Mouse (Mus musculus) midbrain, embryonic 12.5 days (tissue): Measurements from ENCODE around the gene Rbfox1. TPM values are rescaled to one million over a fixed set of nuclear protein-coding genes. Genes with fewer than 3 reads are reported as not detected.

Experiments
- ATAC-seq: fragments of 200-750 bp; cut with Nextera tagmentation; 2 replicates; pipeline ENCODE4 v1.8.0; 2017; ENCODE audit warnings: low read depth, moderate TSS enrichment, moderate library complexity; ENCODE audit not compliant: low FRiP score
- H3K27ac ChIP-seq: fragments of 300-500 bp; sonication (generic); replicated peaks from 2 replicates; pipeline ENCODE4 v1.5.1; 2016; ENCODE audit warnings: mild to moderate bottlenecking
- H3K27me3 ChIP-seq: fragments of 300-500 bp; sonication (generic); 2 replicates; pipeline ENCODE4 v1.6.1; 2016; ENCODE audit warnings: mild to moderate bottlenecking
- H3K36me3 ChIP-seq: fragments of 300-500 bp; sonication (generic); 2 replicates; pipeline ENCODE4 v1.6.1; 2016
- H3K4me1 ChIP-seq: fragments of 300-500 bp; sonication (generic); 2 replicates; pipeline ENCODE4 v1.6.1; 2016
- H3K4me2 ChIP-seq: fragments of 300-500 bp; sonication (generic); replicated peaks from 2 replicates; pipeline ENCODE4 v1.6.1; 2016; ENCODE audit warnings: mild to moderate bottlenecking, moderate library complexity
- H3K4me3 ChIP-seq: fragments of 300-500 bp; sonication (generic); 2 replicates; pipeline ENCODE4 v1.5.1; 2016; ENCODE audit warnings: mild to moderate bottlenecking
- H3K9ac ChIP-seq: fragments of 300-500 bp; sonication (generic); replicated peaks from 2 replicates; pipeline ENCODE4 v1.6.1; 2016; ENCODE audit warnings: mild to moderate bottlenecking, moderate library complexity
- H3K9me3 ChIP-seq: fragments of 300-500 bp; sonication (generic); 2 replicates; pipeline ENCODE4 v1.6.1; 2016; ENCODE audit warnings: mild to moderate bottlenecking
- WGBS: fragments of 180-500 bp; shearing (Covaris S2); methylation state at CpG from one replicate; pipeline ENCODE4 v1.1.7; 2016; 5-methylcytosine and 5-hydroxymethylcytosine counted together
- polyA plus RNA-seq: library from polyadenylated mRNA; unstranded; fragments of >200 nt; fragmentation: Nextera tagmentation; extraction: Ambion mirVana; gene quantifications from 2 replicates; pipeline ENCODE4 v1.2.1, GENCODE M21; 2016

The Rbfox1 gene
- polyA plus RNA-seq, 1 experiment from 2014 or later, result 32.9 TPM

GRCm38 (mm10) chr16:6265610-6266009 is 380.5 kb downstream of the Rbfox1 start:
- Histone ChIP-seq H3K36me3 (no peaks in the 10 kb centered on the region), H3K4me2 (no peak overlapping the region), H3K27me3 (no peaks in the 10 kb centered on the region), H3K9ac (no peak overlapping the region), H3K9me3 (no peaks in the 10 kb centered on the region), H3K4me3 (no peak overlapping the region), H3K4me1 (no peaks in the 10 kb centered on the region), H3K27ac (no peak overlapping the region)
- no peak for ATAC-seq
- WGBS, result 87% methylated on average over 3 of the region's 3 CpGs

GRCm38 (mm10) chr16:6271596-6272370 is 386.6 kb downstream of the Rbfox1 start:
- Histone ChIP-seq H3K9me3 (no peaks in the 10 kb centered on the region), H3K9ac (no peak overlapping the region), H3K27ac (no peak overlapping the region), H3K4me3 (no peak overlapping the region), H3K36me3 (no peaks in the 10 kb centered on the region), H3K4me2 (no peak overlapping the region), H3K4me1 (no peaks in the 10 kb centered on the region), H3K27me3 (no peaks in the 10 kb centered on the region)
- 80% methylated on average over 7 of the region's 7 CpGs for WGBS
- no peak for ATAC-seq

- Histone ChIP-seq H3K4me1 (no peaks in the 10 kb centered on the region; the same call in 1 of the 2 replicates), H3K4me3 (no peak overlapping the region), H3K9ac (no peak overlapping the region), H3K4me2 (no peak overlapping the region), H3K36me3 (no peaks in the 10 kb centered on the region), H3K27me3 (no peaks in the 10 kb centered on the region), H3K27ac (no peak overlapping the region), H3K9me3 (no peaks in the 10 kb centered on the region)
- WGBS, result 91% methylated on average over 4 of the region's 4 CpGs
- ATAC-seq, result no peak
These were observed 398.3 kb downstream of the Rbfox1 start for GRCm38 (mm10) chr16:6283496-6283895.

GRCm38 (mm10) chr16:6284317-6284716 is 399.2 kb downstream of the Rbfox1 start:
- no peak for ATAC-seq
- H3K4me2 ChIP-seq, result no peak overlapping the region
- no peaks in the 10 kb centered on the region for H3K27me3 ChIP-seq
- no peak overlapping the region for H3K27ac ChIP-seq
- H3K9ac ChIP-seq, result no peak overlapping the region
- no peak overlapping the region for H3K4me3 ChIP-seq
- no peaks in the 10 kb centered on the region for H3K36me3 ChIP-seq
- H3K4me1 ChIP-seq, result no peaks in the 10 kb centered on the region; the same call in 1 of the 2 replicates
- 49% methylated on average over 4 of the region's 4 CpGs for WGBS
- no peaks in the 10 kb centered on the region for H3K9me3 ChIP-seq

GRCm38 (mm10) chr16:6287699-6288098 is 402.5 kb downstream of the Rbfox1 start:
- no peak overlapping the region for H3K27ac ChIP-seq
- no peak for ATAC-seq
- H3K9ac ChIP-seq, result no peak overlapping the region
- H3K9me3 ChIP-seq, result no peaks in the 10 kb centered on the region
- 80% methylated on average over 2 of the region's 2 CpGs for WGBS
- H3K4me3 ChIP-seq, result no peak overlapping the region
- no peaks in the 10 kb centered on the region; the same call in 1 of the 2 replicates for H3K4me1 ChIP-seq
- no peaks in the 10 kb centered on the region for H3K27me3 ChIP-seq
- no peak overlapping the region for H3K4me2 ChIP-seq
- H3K36me3 ChIP-seq, result no peaks in the 10 kb centered on the region

- no peak overlapping the region for H3K4me3 ChIP-seq
- H3K9me3 ChIP-seq, result no peaks in the 10 kb centered on the region
- H3K9ac ChIP-seq, result no peak overlapping the region
- H3K36me3 ChIP-seq, result no peaks in the 10 kb centered on the region
- ATAC-seq, result no peak
- H3K4me2 ChIP-seq, result no peak overlapping the region
- no peaks in the 10 kb centered on the region for H3K4me1 ChIP-seq
- no peak overlapping the region for H3K27ac ChIP-seq
- WGBS, result 83% methylated on average over 5 of the region's 5 CpGs
- H3K27me3 ChIP-seq, result no peaks in the 10 kb centered on the region
These were observed 415.0 kb downstream of the Rbfox1 start for GRCm38 (mm10) chr16:6300112-6300511.

GRCm38 (mm10) chr16:6303082-6303481 is 417.9 kb downstream of the Rbfox1 start:
- Histone ChIP-seq H3K9ac (no peak overlapping the region), H3K4me1 (no peaks in the 10 kb centered on the region), H3K27ac (no peak overlapping the region), H3K4me3 (no peak overlapping the region), H3K4me2 (no peak overlapping the region), H3K9me3 (no peaks in the 10 kb centered on the region), H3K36me3 (no peaks in the 10 kb centered on the region), H3K27me3 (no peaks in the 10 kb centered on the region)
- ATAC-seq, result no peak
- 59% methylated on average over 1 of the region's 1 CpGs for WGBS

- no peaks in the 10 kb centered on the region for H3K9me3 ChIP-seq
- H3K36me3 ChIP-seq, result no peaks in the 10 kb centered on the region
- H3K4me3 ChIP-seq, result no peak overlapping the region
- H3K4me1 ChIP-seq, result no peaks in the 10 kb centered on the region
- no peaks in the 10 kb centered on the region for H3K27me3 ChIP-seq
- ATAC-seq, result no peak
- no peak overlapping the region for H3K27ac ChIP-seq
- H3K4me2 ChIP-seq, result no peak overlapping the region
- no peak overlapping the region for H3K9ac ChIP-seq
These were observed 424.8 kb downstream of the Rbfox1 start for GRCm38 (mm10) chr16:6309940-6310339.

- Histone ChIP-seq H3K27me3 (no peaks in the 10 kb centered on the region), H3K36me3 (no peaks in the 10 kb centered on the region), H3K27ac (no peak overlapping the region), H3K9me3 (no peaks in the 10 kb centered on the region), H3K4me2 (no peak overlapping the region), H3K4me1 (no peaks in the 10 kb centered on the region), H3K4me3 (no peak overlapping the region), H3K9ac (no peak overlapping the region)
- WGBS, result 87% methylated on average over 18 of the region's 18 CpGs
- ATAC-seq, result no peak
These were observed 425.9 kb downstream of the Rbfox1 start for GRCm38 (mm10) chr16:6310744-6311678.

- H3K27ac ChIP-seq, result no peak overlapping the region
- H3K4me3 ChIP-seq, result no peak overlapping the region
- no peaks in the 10 kb centered on the region for H3K27me3 ChIP-seq
- H3K9ac ChIP-seq, result no peak overlapping the region
- no peak for ATAC-seq
- 79% methylated on average over 6 of the region's 6 CpGs for WGBS
- H3K4me2 ChIP-seq, result no peak overlapping the region
- H3K36me3 ChIP-seq, result no peaks in the 10 kb centered on the region
- H3K9me3 ChIP-seq, result no peaks in the 10 kb centered on the region
- H3K4me1 ChIP-seq, result no peaks in the 10 kb centered on the region
These were observed 428.5 kb downstream of the Rbfox1 start for GRCm38 (mm10) chr16:6313689-6314088.

- peaks cover 4% of the 10 kb centered on the region; the same call in 1 of the 2 replicates for H3K4me1 ChIP-seq
- no peaks in the 10 kb centered on the region for H3K9me3 ChIP-seq
- 28% methylated on average over 1 of the region's 1 CpGs for WGBS
- no peak overlapping the region for H3K4me3 ChIP-seq
- H3K27ac ChIP-seq, result no peak overlapping the region
- no peak overlapping the region for H3K9ac ChIP-seq
- no peak overlapping the region for H3K4me2 ChIP-seq
- ATAC-seq, result no peak
- no peaks in the 10 kb centered on the region for H3K36me3 ChIP-seq
- H3K27me3 ChIP-seq, result no peaks in the 10 kb centered on the region
These were observed 439.7 kb downstream of the Rbfox1 start for GRCm38 (mm10) chr16:6324832-6325231.

GRCm38 (mm10) chr16:6331400-6331939 is 446.3 kb downstream of the Rbfox1 start:
- H3K4me1 ChIP-seq, result peaks cover 7% of the 10 kb centered on the region; the same call in 1 of the 2 replicates
- H3K9ac ChIP-seq, result no peak overlapping the region
- H3K4me3 ChIP-seq, result no peak overlapping the region
- 45% methylated on average over 10 of the region's 10 CpGs for WGBS
- no peaks in the 10 kb centered on the region for H3K9me3 ChIP-seq
- ATAC-seq, result no peak
- H3K27ac ChIP-seq, result no peak overlapping the region
- H3K27me3 ChIP-seq, result no peaks in the 10 kb centered on the region
- no peak overlapping the region for H3K4me2 ChIP-seq
- no peaks in the 10 kb centered on the region for H3K36me3 ChIP-seq
